Mouse (Mus musculus) bone marrow macrophage, adult 2 months (primary cell): ENCODE results near the gene Atp2b4. TPM values are rescaled to one million over a fixed set of nuclear protein-coding genes. Genes with fewer than 3 reads are reported as not detected.

Experiments
- H3K27ac ChIP-seq: 2 replicates; pipeline ENCODE4 v1.5.1; 2012; ENCODE audit warnings: low read depth, low read length; ENCODE audit not compliant: insufficient read depth
- H3K4me1 ChIP-seq: 2 replicates; pipeline ENCODE4 v1.6.1; 2012; ENCODE audit warnings: low read length; ENCODE audit not compliant: control insufficient read depth, insufficient read depth
- H3K4me3 ChIP-seq: 2 replicates; pipeline ENCODE4 v1.5.1; 2012; ENCODE audit warnings: mild to moderate bottlenecking, low read length, moderate library complexity; ENCODE audit not compliant: insufficient read depth
- CTCF ChIP-seq: IDR thresholded peaks from 2 replicates; pipeline ENCODE4 v1.5.1; 2012; ENCODE audit warnings: low read depth, mild to moderate bottlenecking, low read length, moderate library complexity
- POLR2A ChIP-seq: IDR thresholded peaks from 2 replicates; pipeline ENCODE4 v1.6.1; 2012; ENCODE audit warnings: mild to moderate bottlenecking, low read depth, low read length, borderline replicate concordance
- polyA plus RNA-seq: library from polyadenylated mRNA; stranded (reverse); fragments of >200 nt; gene quantifications from 2 replicates; pipeline ENCODE4 v1.2.4, GENCODE M21; 2012; ENCODE audit not compliant: missing spikeins, insufficient read depth, insufficient read length

The Atp2b4 gene
- polyA plus RNA-seq, result 2.9 and 3.7 TPM in 2 replicates

GRCm38 (mm10) chr1:133800948-133801393 is at the start of gene Atp2b4:
Atp2b4 (minus strand) TSS chr1:133801041.
- TF ChIP-seq POLR2A, result no peak
- no peak for TF ChIP-seq CTCF
- H3K4me1 ChIP-seq, result peaks cover 9% of the 10 kb centered on the region
- H3K4me3 ChIP-seq, result peak within 1 kb of the TSS; percentile 44
- no peak within 1 kb of the TSS for H3K27ac ChIP-seq

GRCm38 (mm10) chr1:133844734-133845133 is 43.9 kb upstream of the Atp2b4 start:
- Histone ChIP-seq H3K4me1 (no peaks in the 10 kb centered on the region), H3K27ac (no peak overlapping the region), H3K4me3 (no peak overlapping the region)
- TF ChIP-seq CTCF, result no peak
- TF ChIP-seq POLR2A, result no peak

GRCm38 (mm10) chr1:133843900-133844299 is 43.1 kb upstream of the Atp2b4 start:
- TF ChIP-seq CTCF (no peak), POLR2A (no peak)
- Histone ChIP-seq H3K27ac (no peak overlapping the region), H3K4me1 (no peaks in the 10 kb centered on the region), H3K4me3 (no peak overlapping the region)

- TF ChIP-seq CTCF (no peak), POLR2A (no peak)
- H3K4me3 ChIP-seq, result no peak overlapping the region
- H3K4me1 ChIP-seq, result no peaks in the 10 kb centered on the region
- no peak overlapping the region for H3K27ac ChIP-seq
Measured at GRCm38 (mm10) chr1:133843370-133843769, 42.5 kb upstream of the Atp2b4 start.

- no peak overlapping the region for H3K4me3 ChIP-seq
- H3K27ac ChIP-seq, result no peak overlapping the region
- no peaks in the 10 kb centered on the region for H3K4me1 ChIP-seq
- TF ChIP-seq CTCF (no peak), POLR2A (no peak)
Measured at GRCm38 (mm10) chr1:133842074-133842725, 41.4 kb upstream of the Atp2b4 start.

- H3K4me1 ChIP-seq, result no peaks in the 10 kb centered on the region
- no peak overlapping the region for H3K4me3 ChIP-seq
- TF ChIP-seq POLR2A, result no peak
- no peak for TF ChIP-seq CTCF
- no peak overlapping the region for H3K27ac ChIP-seq
Measured at GRCm38 (mm10) chr1:133841171-133841926, 40.5 kb upstream of the Atp2b4 start.

- Histone ChIP-seq H3K27ac (no peak overlapping the region), H3K4me1 (no peaks in the 10 kb centered on the region), H3K4me3 (no peak overlapping the region)
- TF ChIP-seq CTCF (no peak), POLR2A (no peak)
Measured at GRCm38 (mm10) chr1:133840530-133840929, 39.7 kb upstream of the Atp2b4 start.

- Histone ChIP-seq H3K4me1 (no peaks in the 10 kb centered on the region), H3K27ac (no peak overlapping the region), H3K4me3 (no peak overlapping the region)
- TF ChIP-seq CTCF (no peak), POLR2A (no peak)
Measured at GRCm38 (mm10) chr1:133834309-133834708, 33.5 kb upstream of the Atp2b4 start.

- no peak for TF ChIP-seq CTCF
- Histone ChIP-seq H3K4me3 (no peak overlapping the region), H3K4me1 (no peaks in the 10 kb centered on the region), H3K27ac (no peak overlapping the region)
Measured at GRCm38 (mm10) chr1:133832781-133833180, 31.9 kb upstream of the Atp2b4 start.

- Histone ChIP-seq H3K4me1 (no peaks in the 10 kb centered on the region), H3K4me3 (no peak overlapping the region), H3K27ac (no peak overlapping the region)
- TF ChIP-seq CTCF (no peak), POLR2A (no peak)
Measured at GRCm38 (mm10) chr1:133826193-133826592, 25.4 kb upstream of the Atp2b4 start.

GRCm38 (mm10) chr1:133825543-133825942 is 24.7 kb upstream of the Atp2b4 start:
- TF ChIP-seq CTCF, result no peak
- H3K4me1 ChIP-seq, result no peaks in the 10 kb centered on the region
- H3K4me3 ChIP-seq, result no peak overlapping the region
- H3K27ac ChIP-seq, result no peak overlapping the region
